Mouse (Mus musculus): ENCODE measurements around the gene Mob3a. TPM values are rescaled to one million over a fixed set of nuclear protein-coding genes. Genes with fewer than 3 reads are reported as not detected.
A peak's percentile ranks its signal among the peaks of the same experiment; 100 is the strongest.

Mob3a gene
- polyA plus RNA-seq, 1 experiment from 2014 or later: 61.4 TPM

GRCm38 (mm10) chr10:80663485-80664196 is 38.1 kb downstream of the Mob3a start:
- no peak overlapping the region for H3K4me2 ChIP-seq (ENCODE audit: low read length)
- no peaks in the 10 kb centered on the region for H3K27me3 ChIP-seq (ENCODE audit: control insufficient read depth, insufficient read depth, low read depth, low read length)
- H3K4me3 ChIP-seq (ENCODE audit: low read depth, low read length): no peak overlapping the region
- no peaks in the 10 kb centered on the region for H3K9me3 ChIP-seq (replicated peaks; ENCODE audit: control insufficient read depth, low read length, poor library complexity, severe bottlenecking)
- H3K36me3 ChIP-seq (ENCODE audit: control insufficient read depth, insufficient read depth, low read length): peaks cover 23% of the 10 kb centered on the region
- no peak overlapping the region for H3K27ac ChIP-seq (ENCODE audit: low read length)
- H3K4me1 ChIP-seq (ENCODE audit: control insufficient read depth, insufficient read depth, low read length): 0 out of 2 replicates have a peak, but pooled peaks cover 2% of the 10 kb centered on the region
- no peak overlapping the region for H3K9ac ChIP-seq (ENCODE audit: low read depth, low read length)
- WGBS: 77% methylated on average over 5 of the region's 5 CpGs
- no peak for ATAC-seq

GRCm38 (mm10) chr10:80661149-80661548 is 40.6 kb downstream of the Mob3a start:
- H3K4me1 ChIP-seq (ENCODE audit: control insufficient read depth, insufficient read depth, low read length): peaks cover 8% of the 10 kb centered on the region
- no peak overlapping the region for H3K27ac ChIP-seq (ENCODE audit: low read length)
- no peaks in the 10 kb centered on the region for H3K9me3 ChIP-seq (replicated peaks; ENCODE audit: control insufficient read depth, low read length, poor library complexity, severe bottlenecking)
- no peaks in the 10 kb centered on the region for H3K27me3 ChIP-seq (ENCODE audit: control insufficient read depth, insufficient read depth, low read depth, low read length)
- ATAC-seq: no peak
- no peak overlapping the region for H3K9ac ChIP-seq (ENCODE audit: low read depth, low read length)
- H3K4me3 ChIP-seq (ENCODE audit: low read depth, low read length): no peak overlapping the region
- no peak overlapping the region for H3K4me2 ChIP-seq (ENCODE audit: low read length)
- WGBS: 40% methylated on average over 5 of the region's 5 CpGs
- H3K36me3 ChIP-seq (ENCODE audit: control insufficient read depth, insufficient read depth, low read length): peaks cover 3% of the 10 kb centered on the region; the same call in 1 of the 2 replicates

- no peak overlapping the region for H3K9ac ChIP-seq (ENCODE audit: low read depth, low read length)
- peaks cover 24% of the 10 kb centered on the region for H3K4me1 ChIP-seq (ENCODE audit: control insufficient read depth, insufficient read depth, low read length)
- H3K27me3 ChIP-seq (ENCODE audit: control insufficient read depth, insufficient read depth, low read depth, low read length): no peaks in the 10 kb centered on the region
- 0 out of 2 replicates have a peak overlapping the region, but pooled peaks have one; percentile 7 for H3K4me2 ChIP-seq (ENCODE audit: low read length)
- H3K4me3 ChIP-seq (ENCODE audit: low read depth, low read length): no peak overlapping the region
- ATAC-seq: no peak
- H3K36me3 ChIP-seq (ENCODE audit: control insufficient read depth, insufficient read depth, low read length): no peaks in the 10 kb centered on the region
- 15% methylated on average over 10 of the region's 10 CpGs for WGBS
- no peaks in the 10 kb centered on the region for H3K9me3 ChIP-seq (replicated peaks; ENCODE audit: control insufficient read depth, low read length, poor library complexity, severe bottlenecking)
- no peak overlapping the region for H3K27ac ChIP-seq (ENCODE audit: low read length)
Observed at GRCm38 (mm10) chr10:80659213-80659612, 42.6 kb downstream of the Mob3a start.

DNA sequence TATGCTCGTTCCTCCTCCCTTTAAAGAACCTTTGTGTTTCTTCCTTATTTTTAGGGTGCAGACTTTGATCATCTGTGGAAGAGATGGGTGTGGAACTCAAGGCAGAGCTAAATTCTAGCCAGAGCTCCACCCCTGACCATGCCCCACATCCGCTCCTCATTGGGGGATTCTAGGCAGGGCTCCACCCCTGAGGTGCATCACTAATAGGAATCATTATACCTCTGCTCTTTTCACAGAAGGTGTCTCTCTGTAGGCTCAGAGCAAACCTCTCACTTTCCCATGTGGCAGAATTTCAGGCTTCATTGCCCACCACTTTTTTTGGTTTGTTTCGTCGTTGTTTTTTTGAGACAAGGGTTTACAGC is 43.0 kb downstream of the Mob3a start:
- no peak overlapping the region for H3K27ac ChIP-seq (ENCODE audit: low read length)
- H3K27me3 ChIP-seq (ENCODE audit: control insufficient read depth, insufficient read depth, low read depth, low read length): no peaks in the 10 kb centered on the region
- H3K4me3 ChIP-seq (ENCODE audit: low read depth, low read length): no peak overlapping the region
- H3K9ac ChIP-seq (ENCODE audit: low read depth, low read length): no peak overlapping the region
- no peak for ATAC-seq
- no peaks in the 10 kb centered on the region for H3K36me3 ChIP-seq (ENCODE audit: control insufficient read depth, insufficient read depth, low read length)
- peaks cover 24% of the 10 kb centered on the region for H3K4me1 ChIP-seq (ENCODE audit: control insufficient read depth, insufficient read depth, low read length)
- WGBS: 70% methylated on average over 4 of the region's 4 CpGs
- no peaks in the 10 kb centered on the region for H3K9me3 ChIP-seq (replicated peaks; ENCODE audit: control insufficient read depth, low read length, poor library complexity, severe bottlenecking)
- no peak overlapping the region for H3K4me2 ChIP-seq (ENCODE audit: low read length)

DNA sequence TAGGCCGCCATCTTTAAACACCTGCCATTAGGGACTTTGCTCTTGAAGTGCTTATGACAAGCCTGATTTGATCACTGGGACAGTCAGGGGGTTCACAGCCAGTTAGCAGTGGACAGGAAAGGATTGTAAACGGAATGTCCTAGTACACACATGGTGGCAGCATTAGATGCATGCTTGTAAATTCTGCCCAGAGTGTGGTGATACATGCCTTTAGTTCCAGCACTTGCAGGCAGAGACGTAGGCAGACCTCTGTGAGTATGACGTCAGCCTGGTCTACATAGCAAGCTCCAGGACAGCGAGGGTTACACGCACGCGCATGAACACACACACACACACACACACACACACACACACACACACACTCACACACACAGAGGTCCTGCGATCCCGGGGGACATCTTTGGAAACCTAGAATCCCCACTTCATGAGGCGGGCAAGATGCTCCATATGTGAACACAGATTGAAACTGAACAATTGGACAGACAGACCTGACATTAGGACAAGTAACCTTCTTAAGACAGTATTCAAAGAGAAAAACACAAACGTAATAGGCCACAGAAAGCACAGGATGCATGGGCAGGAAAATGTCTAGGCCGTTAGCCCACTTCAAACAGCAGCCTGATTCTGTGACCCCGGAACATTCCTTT is 43.5 kb downstream of the Mob3a start:
- no peak overlapping the region for H3K4me2 ChIP-seq (ENCODE audit: low read length)
- H3K27me3 ChIP-seq (ENCODE audit: control insufficient read depth, insufficient read depth, low read depth, low read length): no peaks in the 10 kb centered on the region
- no peak overlapping the region for H3K27ac ChIP-seq (ENCODE audit: low read length)
- 87% methylated on average over 14 of the region's 14 CpGs for WGBS
- no peaks in the 10 kb centered on the region for H3K36me3 ChIP-seq (ENCODE audit: control insufficient read depth, insufficient read depth, low read length)
- H3K4me1 ChIP-seq (ENCODE audit: control insufficient read depth, insufficient read depth, low read length): peaks cover 26% of the 10 kb centered on the region
- no peak overlapping the region for H3K4me3 ChIP-seq (ENCODE audit: low read depth, low read length)
- ATAC-seq: no peak
- no peaks in the 10 kb centered on the region for H3K9me3 ChIP-seq (replicated peaks; ENCODE audit: control insufficient read depth, low read length, poor library complexity, severe bottlenecking)
- H3K9ac ChIP-seq (ENCODE audit: low read depth, low read length): no peak overlapping the region

- H3K4me3 ChIP-seq (ENCODE audit: low read depth, low read length): peak within 1 kb of the TSS; percentile 73
- no peaks in the 10 kb centered on the region for H3K27me3 ChIP-seq (ENCODE audit: control insufficient read depth, insufficient read depth, low read depth, low read length)
- peak within 1 kb of the TSS; percentile 87 for H3K27ac ChIP-seq (ENCODE audit: low read length)
Observed at GRCm38 (mm10) chr10:80656863-80657623, 44.7 kb downstream of the Mob3a start, which contains the start of gene Btbd2. Gene Btbd2, minus strand, starts transcription at chr10:80657071.

GRCm38 (mm10) chr10:80656130-80656862 is 45.5 kb downstream of the Mob3a start:
- ATAC-seq: peak; percentile 82
- Histone ChIP-seq H3K4me1 (ENCODE audit: control insufficient read depth, insufficient read depth, low read length) (peaks cover 26% of the 10 kb centered on the region), H3K27ac (ENCODE audit: low read length) (peak overlapping the region; percentile 87), H3K4me2 (ENCODE audit: low read length) (peak overlapping the region; percentile 92), H3K9ac (ENCODE audit: low read depth, low read length) (peak overlapping the region; percentile 95), H3K9me3 (replicated peaks; ENCODE audit: control insufficient read depth, low read length, poor library complexity, severe bottlenecking) (no peaks in the 10 kb centered on the region), H3K27me3 (ENCODE audit: control insufficient read depth, insufficient read depth, low read depth, low read length) (no peaks in the 10 kb centered on the region), H3K4me3 (ENCODE audit: low read depth, low read length) (peak overlapping the region; percentile 73), H3K36me3 (ENCODE audit: control insufficient read depth, insufficient read depth, low read length) (no peaks in the 10 kb centered on the region)
- under 1% methylated on average over 62 of the region's 72 CpGs for WGBS

More at GRCm38 (mm10) chr10:80656863-80657623, 44.7 kb downstream of the Mob3a start, which contains the start of gene Btbd2:
- Histone ChIP-seq H3K9me3 (replicated peaks; ENCODE audit: control insufficient read depth, low read length, poor library complexity, severe bottlenecking) (no peaks in the 10 kb centered on the region), H3K4me1 (ENCODE audit: control insufficient read depth, insufficient read depth, low read length) (peaks cover 26% of the 10 kb centered on the region), H3K36me3 (ENCODE audit: control insufficient read depth, insufficient read depth, low read length) (no peaks in the 10 kb centered on the region), H3K9ac (ENCODE audit: low read depth, low read length) (peak within 1 kb of the TSS; percentile 95), H3K4me2 (ENCODE audit: low read length) (peak within 1 kb of the TSS; percentile 92)
- WGBS: 20% methylated on average over 15 of the region's 15 CpGs
- peak; percentile 49 for ATAC-seq

GRCm38 (mm10) chr10:80655406-80656129 is 46.2 kb downstream of the Mob3a start:
- H3K4me2 ChIP-seq (ENCODE audit: low read length): peak overlapping the region; percentile 92
- H3K9me3 ChIP-seq (replicated peaks; ENCODE audit: control insufficient read depth, low read length, poor library complexity, severe bottlenecking): no peaks in the 10 kb centered on the region
- H3K9ac ChIP-seq (ENCODE audit: low read depth, low read length): peak overlapping the region; percentile 95
- 4% methylated on average over 12 of the region's 12 CpGs for WGBS
- peak; percentile 47 for ATAC-seq
- peak overlapping the region; percentile 87 for H3K27ac ChIP-seq (ENCODE audit: low read length)
- peak overlapping the region; percentile 73 for H3K4me3 ChIP-seq (ENCODE audit: low read depth, low read length)
- H3K4me1 ChIP-seq (ENCODE audit: control insufficient read depth, insufficient read depth, low read length): peaks cover 26% of the 10 kb centered on the region
- no peaks in the 10 kb centered on the region for H3K27me3 ChIP-seq (ENCODE audit: control insufficient read depth, insufficient read depth, low read depth, low read length)
- no peaks in the 10 kb centered on the region for H3K36me3 ChIP-seq (ENCODE audit: control insufficient read depth, insufficient read depth, low read length)
